Mouse (Mus musculus) ES-E14 (cell line): ENCODE measurements around the gene Spata21. TPM values are rescaled to one million over a fixed set of nuclear protein-coding genes. Genes with fewer than 3 reads are reported as not detected.

Experiments used
- DNase-seq: peaks from one replicate; pipeline ENCODE4 v3.0.0-alpha.2; 2013; ENCODE audit warnings: low read depth, low spot score
- H3K27ac ChIP-seq: 2 replicates; pipeline ENCODE4 v1.5.1; 2012; ENCODE audit warnings: low read depth, mild to moderate bottlenecking, low read length, moderate library complexity, mixed read lengths; ENCODE audit not compliant: poor library complexity, insufficient read depth, severe bottlenecking
- H3K36me3 ChIP-seq: 2 replicates; pipeline ENCODE4 v1.6.1; 2012; ENCODE audit warnings: mild to moderate bottlenecking, low read length, moderate library complexity, mixed read lengths; ENCODE audit not compliant: control insufficient read depth, poor library complexity, insufficient read depth, severe bottlenecking
- H3K4me1 ChIP-seq, 2 experiments: fragments of 150-350 bp in 1 of 2; sonication (generic) in 1 of 2; 2 replicates each; pipeline ENCODE4 v1.6.1; 2012; ENCODE audit warnings: low read length in 2 of 2, mild to moderate bottlenecking in 1 of 2, mixed read lengths in 1 of 2; ENCODE audit not compliant: control insufficient read depth in 2 of 2, insufficient read depth in 2 of 2, poor library complexity in 1 of 2
- H3K4me3 ChIP-seq, 2 experiments: fragments of 150-350 bp in 1 of 2; sonication (generic) in 1 of 2; 2 replicates each; pipeline ENCODE4 v1.5.1; 2012; ENCODE audit warnings: low read length in 2 of 2, low read depth in 1 of 2, mild to moderate bottlenecking in 1 of 2, mixed read lengths in 1 of 2; ENCODE audit not compliant: insufficient read depth in 1 of 2, poor library complexity in 1 of 2, severe bottlenecking in 1 of 2
- H3K9ac ChIP-seq: 2 replicates; pipeline ENCODE4 v1.6.1; 2012; ENCODE audit warnings: low read depth, mild to moderate bottlenecking, low read length, mixed read lengths; ENCODE audit not compliant: poor library complexity, insufficient read depth, severe bottlenecking
- H3K9me3 ChIP-seq: fragments of 150-350 bp; sonication (generic); 2 replicates; pipeline ENCODE4 v1.6.1; 2012; ENCODE audit warnings: low read depth, mild to moderate bottlenecking, low read length; ENCODE audit not compliant: control insufficient read depth, insufficient read depth
- CHD2 ChIP-seq: IDR thresholded peaks from 2 replicates; pipeline ENCODE4 v1.6.1; 2014; ENCODE audit warnings: mild to moderate bottlenecking, low read depth, low read length, inconsistent platforms
- HCFC1 ChIP-seq: IDR thresholded peaks from 2 replicates; pipeline ENCODE4 v1.6.1; 2012; ENCODE audit warnings: low read length, inconsistent platforms, borderline replicate concordance; ENCODE audit not compliant: insufficient read depth
- MAFK ChIP-seq: IDR thresholded peaks from 2 replicates; pipeline ENCODE4 v1.6.1; 2014; ENCODE audit warnings: mild to moderate bottlenecking, low read depth, low read length, inconsistent platforms; ENCODE audit not compliant: insufficient read depth
- ZC3H11A ChIP-seq: IDR thresholded peaks from 2 replicates; pipeline ENCODE4 v1.6.1; 2012; ENCODE audit warnings: low read depth, mild to moderate bottlenecking, inconsistent platforms, low read length, borderline replicate concordance
- ZNF384 ChIP-seq: IDR thresholded peaks from 2 replicates; pipeline ENCODE4 v1.6.1; 2012; ENCODE audit warnings: low read depth, low read length, inconsistent platforms
- in situ Hi-C, 2 experiments: fragments of 600-800 bp; cut with MboI; formaldehyde crosslinking; loops; one replicate each; pipeline ENCODE4 v1.15.1; 2025; ENCODE audit warnings: low sequenced_read_pairs in 2 of 2, inconsistent platforms in 1 of 2; ENCODE audit not compliant: unreplicated experiment in 2 of 2
- total RNA-seq: library from RNA; depleted of rRNA; stranded (reverse); fragments of 300-350 nt; gene quantifications from 2 replicates; pipeline ENCODE4 v1.2.3, GENCODE M21; 2012

Gene Spata21
- total RNA-seq, 1 experiment = 0.27 TPM

DNA sequence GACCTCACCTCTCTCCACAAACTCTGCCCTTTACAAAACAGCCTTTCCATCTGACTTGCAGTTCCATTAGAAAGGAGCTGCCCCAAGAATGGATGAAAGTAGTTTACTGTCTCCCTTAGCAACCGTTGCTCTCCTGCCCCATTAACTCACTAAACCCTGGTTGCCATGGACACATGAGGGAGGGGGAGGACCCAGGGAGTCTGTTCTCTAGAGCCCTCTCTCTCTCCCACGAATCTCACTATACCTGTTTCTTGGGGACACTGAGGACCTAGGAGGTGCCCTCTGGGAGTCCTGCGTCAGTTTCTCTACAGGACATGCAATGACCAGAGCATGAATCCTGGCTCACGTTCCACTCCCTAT is 38.7 kb upstream of the Spata21 start:
- TF ChIP-seq ZNF384 (no peak), HCFC1 (no peak)
- no peak for DNase-seq
- Histone ChIP-seq H3K9me3 (no peaks in the 10 kb centered on the region), H3K4me1 (peaks cover 0 to 17% of the 10 kb centered on the region in 2 experiments; a peak in 1 of 4 replicates), H3K9ac (no peak overlapping the region), H3K36me3 (peaks cover 19% of the 10 kb centered on the region; the same call in 1 of the 2 replicates), H3K27ac (no peak overlapping the region), H3K4me3 (no peak overlapping the region)
- in situ Hi-C loops = no loop called here

DNA sequence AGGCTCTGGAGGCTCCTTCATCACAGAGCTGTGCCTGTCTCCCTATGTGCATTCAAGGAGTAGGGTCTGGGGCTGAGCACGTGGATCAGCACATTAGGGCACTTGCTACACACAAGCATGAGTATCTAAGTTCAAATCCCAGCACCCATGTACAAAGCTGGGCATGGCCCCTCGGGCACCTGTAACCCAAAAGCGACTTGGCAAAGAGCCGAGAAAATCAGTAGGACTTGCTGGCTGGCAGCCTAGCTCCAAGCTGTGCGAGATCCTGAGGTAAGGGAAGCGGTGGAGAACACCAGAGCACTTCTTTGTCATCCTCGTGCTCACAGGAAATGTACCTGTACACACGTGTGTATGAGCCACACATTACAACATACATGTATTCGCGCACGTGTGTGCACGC is 35.7 kb upstream of the Spata21 start:
- Histone ChIP-seq H3K4me1 (peaks cover 0 to 15% of the 10 kb centered on the region in 2 experiments; a peak in 2 of 4 replicates), H3K4me3 (no peak overlapping the region), H3K36me3 (peaks cover 15% of the 10 kb centered on the region; the same call in 1 of the 2 replicates), H3K9ac (no peak overlapping the region), H3K9me3 (no peaks in the 10 kb centered on the region), H3K27ac (no peak overlapping the region)
- DNase-seq = no peak
- no peak for TF ChIP-seq CHD2
- no peak for TF ChIP-seq MAFK
- TF ChIP-seq ZC3H11A = no peak
- no peak for TF ChIP-seq ZNF384
- no peak for TF ChIP-seq HCFC1
- in situ Hi-C loops = no loop called here

DNA sequence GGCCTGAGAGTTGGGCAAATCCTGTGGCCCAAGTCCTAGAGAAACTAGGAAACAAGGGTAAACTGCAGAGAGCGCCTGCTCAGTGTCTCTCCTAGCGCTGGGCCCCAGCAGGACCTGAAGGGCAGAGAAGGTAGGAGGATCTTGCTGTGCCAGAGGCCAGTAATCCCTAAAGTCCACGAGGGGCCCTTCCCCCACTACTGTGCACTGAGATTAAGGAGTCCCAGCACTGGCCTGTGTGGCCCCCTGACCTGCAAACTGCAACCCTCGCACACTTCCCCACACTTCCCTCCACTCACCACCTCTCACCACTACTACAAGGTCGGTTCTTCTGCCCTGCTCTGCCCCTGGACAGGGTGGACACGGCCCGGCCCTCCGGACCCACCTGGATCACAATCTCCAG is 35.0 kb upstream of the Spata21 start:
- DNase-seq = no peak
- peaks cover 0 to 15% of the 10 kb centered on the region in 2 experiments; a peak in 2 of 4 replicates for H3K4me1 ChIP-seq
- H3K27ac ChIP-seq = no peak overlapping the region
- in situ Hi-C loops = no loop called here
- H3K36me3 ChIP-seq = peaks cover 15% of the 10 kb centered on the region; the same call in 1 of the 2 replicates
- H3K9ac ChIP-seq = peak overlapping the region; percentile 62; the same call in 1 of the 2 replicates
- no peaks in the 10 kb centered on the region for H3K9me3 ChIP-seq
- peak overlapping the region; percentile 36 to 43; a peak in 3 of 4 replicates for H3K4me3 ChIP-seq
- TF ChIP-seq MAFK = no peak
- TF ChIP-seq ZC3H11A = no peak
- TF ChIP-seq ZNF384 = no peak
- TF ChIP-seq CHD2 = no peak
- TF ChIP-seq HCFC1 = no peak

DNA sequence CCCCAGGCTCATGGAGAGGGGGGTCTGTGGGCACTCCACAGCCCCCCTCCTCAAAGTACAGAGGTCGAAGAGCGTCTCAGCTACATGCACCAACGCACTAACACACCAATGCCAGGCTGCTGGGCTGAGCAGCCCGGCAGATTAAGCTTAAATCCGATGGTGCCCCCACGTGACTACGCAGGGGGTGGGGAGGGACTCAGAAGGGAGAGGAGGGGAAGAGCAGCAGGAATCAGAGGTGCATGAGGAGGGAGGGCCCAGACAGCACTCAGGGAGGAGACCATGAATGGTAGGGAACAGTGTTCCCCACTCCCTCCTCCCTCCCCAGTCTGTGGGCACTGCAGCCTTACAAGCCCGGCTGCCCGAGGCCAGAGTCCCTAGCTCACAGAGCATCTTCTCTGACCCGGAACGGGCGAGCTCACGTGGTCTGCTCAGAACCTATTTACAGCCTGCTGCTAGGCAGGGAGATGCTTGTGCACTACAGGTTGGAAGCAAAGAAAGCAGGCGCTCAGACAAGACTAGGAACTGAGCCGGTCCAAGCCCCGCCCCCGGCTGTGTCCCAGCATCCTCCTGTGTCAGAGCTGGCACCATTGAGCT is 34.5 kb upstream of the Spata21 start:
- DNase-seq = no peak
- peaks cover 0 to 15% of the 10 kb centered on the region in 2 experiments; a peak in 2 of 4 replicates for H3K4me1 ChIP-seq
- H3K9me3 ChIP-seq = no peaks in the 10 kb centered on the region
- peak overlapping the region; percentile 36 to 43; a peak in 3 of 4 replicates for H3K4me3 ChIP-seq
- peak overlapping the region; percentile 22; the same call in 1 of the 2 replicates for H3K27ac ChIP-seq
- H3K36me3 ChIP-seq = peaks cover 13% of the 10 kb centered on the region; the same call in 1 of the 2 replicates
- peak overlapping the region; percentile 62 for H3K9ac ChIP-seq
- in situ Hi-C loops = no loop called here
- TF ChIP-seq CHD2 = no peak
- TF ChIP-seq ZC3H11A = no peak
- TF ChIP-seq MAFK = no peak
- TF ChIP-seq HCFC1 = no peak
- TF ChIP-seq ZNF384 = no peak
